ENCODE assay signal across 10 mouse cellular contexts in the genomic region with DNA sequence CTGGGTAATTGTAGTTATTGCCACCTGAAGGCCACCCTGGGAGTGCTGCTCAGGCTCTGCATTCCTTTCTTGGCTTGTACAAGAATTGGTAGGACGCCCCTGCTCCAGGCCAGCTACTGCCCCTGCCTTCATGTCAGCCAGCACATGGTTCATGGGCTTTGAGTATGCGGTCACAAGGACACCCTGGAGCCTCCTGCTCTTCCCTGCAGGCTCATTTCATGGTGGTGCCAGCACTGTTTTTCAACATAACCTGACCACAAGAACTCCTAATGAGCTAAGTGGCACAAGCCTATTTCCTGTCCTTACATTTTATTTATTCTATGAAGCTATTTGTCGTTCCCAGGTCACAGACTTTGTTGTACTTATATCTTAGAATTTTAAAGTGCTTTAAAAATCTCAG.
DNase-seq lines count a peak whose midpoint lies in the region; ATAC-seq and TF ChIP-seq lines count a peak whose summit lies in the region.
"Had no signal": no experiment of that assay in that cellular context is flagged by ENCODE, and none has a peak within 500 bp of the region (broad histone marks: within the 10 kb centered on the region; RNA-seq: fewer than 3 reads in every experiment).

No protein-coding gene starts in this region.

- H3K4me1 ChIP-seq in kidney, postnatal 0 days (replicated peaks; ENCODE audit: insufficient read depth, low read length) = peaks cover 3% of the 10 kb centered on the region; the same call in 1 of the 2 replicates
- H3K4me1 ChIP-seq in midbrain, embryonic 15.5 days = peaks cover 31% of the 10 kb centered on the region
- H3K4me1 ChIP-seq: limb, embryonic 15.5 days had no signal

- no peak for TF ChIP-seq CTCF in kidney, postnatal 0 days (IDR thresholded peaks at IDR 0.05; ENCODE audit: low read depth)

- no peak for ATAC-seq in kidney, postnatal 0 days (replicated peaks; ENCODE audit: low FRiP score, low read depth)
- peak; percentile 17 for ATAC-seq in activated CD4-positive, CD25-positive, alpha-beta regulatory T cell, adult 4 months
- ATAC-seq in midbrain, embryonic 15.5 days (replicated peaks) = no peak

- no peaks in the 10 kb centered on the region for H3K36me3 ChIP-seq in kidney, postnatal 0 days (ENCODE audit: insufficient read depth, low read length)
- H3K36me3 ChIP-seq in midbrain, embryonic 15.5 days (replicated peaks) = no peaks in the 10 kb centered on the region
- H3K36me3 ChIP-seq: limb, embryonic 15.5 days had no signal

- no peaks in the 10 kb centered on the region for H3K9me3 ChIP-seq in kidney, postnatal 0 days (replicated peaks; ENCODE audit: low read length)
- no peaks in the 10 kb centered on the region for H3K9me3 ChIP-seq in midbrain, embryonic 15.5 days
- H3K9me3 ChIP-seq: limb, embryonic 15.5 days had no signal

- H3K27ac ChIP-seq in kidney, postnatal 0 days = no peak overlapping the region
- peak overlapping the region; percentile 69 for H3K27ac ChIP-seq in midbrain, embryonic 15.5 days
- H3K27ac ChIP-seq: limb, embryonic 15.5 days had no signal

- H3K9ac ChIP-seq in kidney, postnatal 0 days (ENCODE audit: low read depth, low read length) = no peak overlapping the region
- no peak overlapping the region for H3K9ac ChIP-seq in midbrain, embryonic 15.5 days
- H3K9ac ChIP-seq: limb, embryonic 15.5 days had no signal

- peak; percentile 22 for DNase-seq in kidney, postnatal 0 days (ENCODE audit: low spot score)
- no peak for DNase-seq in kidney, postnatal 25 days
- DNase-seq in embryo, embryonic 11 days = peak; percentile 11
- DNase-seq in ovary, postnatal 36 days (ENCODE audit: low spot score) = no peak
- DNase-seq in c-Kit-positive CD71-positive TER-119-positive erythroid progenitor cells, embryonic 14.5 days (ENCODE audit: low spot score) = no peak
- DNase-seq: gastrocnemius, adult 2 months; spleen, adult 18-20 months had no signal

- WGBS in kidney, postnatal 0 days = 43% methylated on average over 3 of the region's 3 CpGs
- 72% methylated on average over 3 of the region's 3 CpGs for WGBS in midbrain, embryonic 15.5 days

- H3K4me2 ChIP-seq in kidney, postnatal 0 days (ENCODE audit: low read length) = no peak overlapping the region
- H3K4me2 ChIP-seq in midbrain, embryonic 15.5 days = no peak overlapping the region
- H3K4me2 ChIP-seq: limb, embryonic 15.5 days had no signal

- no peaks in the 10 kb centered on the region for H3K27me3 ChIP-seq in kidney, postnatal 0 days (ENCODE audit: insufficient read depth, low read length)
- H3K27me3 ChIP-seq in midbrain, embryonic 15.5 days (replicated peaks) = no peaks in the 10 kb centered on the region
- H3K27me3 ChIP-seq: limb, embryonic 15.5 days had no signal

- no peak overlapping the region for H3K4me3 ChIP-seq in kidney, postnatal 0 days (replicated peaks; ENCODE audit: low read depth, low read length)
- H3K4me3 ChIP-seq in midbrain, embryonic 15.5 days = no peak overlapping the region
- H3K4me3 ChIP-seq: gastrocnemius, adult 2 months; limb, embryonic 15.5 days had no signal

Comparison
In these comparisons a context has a peak if more than half of its experiments do, and no peak if none do; other contexts are left out.
1. DNase-seq: peak in kidney, postnatal 0 days (single experiment) and embryo, embryonic 11 days (single experiment); none in kidney, postnatal 25 days (0 of 2), ovary, postnatal 36 days (single experiment) and c-Kit-positive CD71-positive TER-119-positive erythroid progenitor cells, embryonic 14.5 days (single experiment).